Mouse (Mus musculus) adrenal gland, adult 10 weeks (tissue): ENCODE measurements around the gene Tcaim. TPM values are rescaled to one million over a fixed set of nuclear protein-coding genes. Genes with fewer than 3 reads are reported as not detected.

Experiments used
- polyA plus RNA-seq: library from polyadenylated mRNA; stranded (reverse); fragments of 350-450 nt; fragmentation: Illumina TruSeq; extraction: RNeasy Lipid Tissue Mini Kit (QIAGEN cat#74804); gene quantifications from one replicate; pipeline ENCODE4 v1.2.3, GENCODE M21; 2014; ENCODE audit warnings: low read depth, low replicate concordance

Tcaim gene
- 53.7 TPM for polyA plus RNA-seq

GRCm38 (mm10) chr9:122805053-122805844 is at the start of gene Tcaim:
Gene Tcaim (plus strand): TSS chr9:122805539.

GRCm38 (mm10) chr9:122843760-122844159 is 38.4 kb downstream of the Tcaim start, which contains the start of gene Gm35549:
Gene Gm35549 (minus strand): TSS chr9:122844035.

DNA sequence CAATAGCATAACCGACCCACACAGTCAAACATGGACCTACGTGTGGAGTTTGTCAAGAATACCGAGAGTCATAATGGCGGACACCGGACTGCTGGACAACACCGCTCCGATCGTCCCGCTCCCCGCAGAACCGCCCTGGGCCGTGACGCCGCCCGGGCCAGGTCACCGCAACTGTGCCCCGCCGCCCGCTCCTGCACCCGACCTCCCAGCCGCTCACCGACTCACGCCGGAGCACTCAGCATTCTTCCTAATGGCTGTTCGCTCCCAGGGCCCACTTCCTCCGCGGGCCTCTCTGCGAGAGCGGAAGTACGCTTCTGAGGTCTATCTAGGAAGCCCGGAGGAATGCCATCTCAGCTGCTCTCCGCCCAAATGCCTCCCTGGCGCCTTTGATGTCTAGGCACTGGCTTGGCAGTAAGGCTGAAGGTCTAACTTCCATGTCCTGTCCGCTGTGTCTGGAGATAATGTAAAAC is 60.4 kb downstream of the Tcaim start, which contains the start of gene Zfp445:
TSS of gene Zfp445 (minus strand) at position 310 of the 470 bp plus-strand sequence.

DNA sequence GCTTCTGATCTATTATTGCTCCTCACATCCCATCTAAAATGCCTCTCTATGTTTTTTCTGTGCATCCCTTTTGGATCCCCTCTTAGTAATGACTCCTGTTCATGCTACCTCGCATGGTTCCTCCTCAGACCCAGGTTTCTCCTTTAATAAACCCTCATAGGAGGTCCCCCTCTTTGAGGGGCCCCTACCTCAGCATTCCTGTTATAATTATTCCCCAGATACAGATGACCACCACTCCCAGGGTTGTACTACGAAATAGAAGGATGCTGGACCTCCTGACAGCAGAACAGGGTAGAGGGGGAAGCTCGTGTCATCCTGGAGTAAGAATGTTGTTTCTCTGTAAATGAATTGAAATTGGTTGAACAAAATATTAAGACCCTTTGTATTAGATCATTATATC is 80.0 kb downstream of the Tcaim start, which contains the start of gene Zkscan7:
TSS of gene Zkscan7 (plus strand) at position 301 of the 400 bp plus-strand sequence.

Other genes with a start within 250 kb of the Tcaim start
- not detected for gene Topaz1, start 58.2 kb upstream of the Tcaim start, polyA plus RNA-seq
- not detected for gene Gm35549, start 38.5 kb downstream of the Tcaim start, polyA plus RNA-seq
- gene Zfp445, start 60.5 kb downstream of the Tcaim start, polyA plus RNA-seq: 173 TPM
- gene Zkscan7, start 80.1 kb downstream of the Tcaim start, polyA plus RNA-seq: 21.9 TPM
- gene Zfp105, start 117.5 kb downstream of the Tcaim start, polyA plus RNA-seq: 6.7 TPM
- 109 TPM for gene 1110059G10Rik, start 145.5 kb downstream of the Tcaim start, polyA plus RNA-seq
- gene Kif15, start 145.5 kb downstream of the Tcaim start, polyA plus RNA-seq: 5.4 TPM
- 15.1 TPM for gene Tmem42, start 215.8 kb downstream of the Tcaim start, polyA plus RNA-seq
- not detected for gene Tgm4, start 229.2 kb downstream of the Tcaim start, polyA plus RNA-seq